Mouse (Mus musculus) myocyte (in vitro differentiated cells): Measurements from ENCODE around the gene Irf6.

ENCODE experiments used
- CEBPB ChIP-seq: IDR thresholded peaks from 2 replicates; pipeline ENCODE4 v1.6.1; 2011; ENCODE audit warnings: mild to moderate bottlenecking, moderate library complexity; ENCODE audit not compliant: poor library complexity, insufficient read depth, severe bottlenecking
- E2F4 ChIP-seq: IDR thresholded peaks from one replicate; pipeline ENCODE4 v1.6.1; 2011; ENCODE audit warnings: mild to moderate bottlenecking, control low read depth, moderate library complexity; ENCODE audit not compliant: insufficient read depth
- MAX ChIP-seq: IDR thresholded peaks from one replicate; pipeline ENCODE4 v1.6.1; 2011; ENCODE audit warnings: low read depth, mild to moderate bottlenecking, control low read depth
- MYOD1 ChIP-seq, 3 experiments: IDR thresholded peaks; one replicate each; pipeline ENCODE4 v1.6.1; 2011; ENCODE audit warnings: control low read depth in 2 of 3, low read depth in 2 of 3, mild to moderate bottlenecking in 2 of 3, moderate library complexity in 1 of 3; ENCODE audit not compliant: insufficient read length in 2 of 3, control insufficient read depth in 1 of 3
- MYOG ChIP-seq, 3 experiments: IDR thresholded peaks; one replicate each; pipeline ENCODE4 v1.6.1; 2011; ENCODE audit warnings: control low read depth in 2 of 3, low read depth in 2 of 3, mild to moderate bottlenecking in 2 of 3; ENCODE audit not compliant: insufficient read length in 2 of 3, control insufficient read depth in 1 of 3, insufficient read depth in 1 of 3
- POLR2A ChIP-seq: IDR thresholded peaks from one replicate; pipeline ENCODE4 v1.6.1; 2011; ENCODE audit warnings: low read depth, mild to moderate bottlenecking, control low read depth, moderate library complexity; ENCODE audit not compliant: insufficient read length
- POLR2AphosphoS2 ChIP-seq: IDR thresholded peaks from one replicate; pipeline ENCODE4 v1.6.1; 2011; ENCODE audit warnings: low read depth, control low read depth; ENCODE audit not compliant: insufficient read length
- REST ChIP-seq: IDR thresholded peaks from one replicate; pipeline ENCODE4 v1.6.1; 2011; ENCODE audit warnings: mild to moderate bottlenecking, control low read depth, moderate library complexity; ENCODE audit not compliant: insufficient read depth, insufficient read length
- SRF ChIP-seq: IDR thresholded peaks from one replicate; pipeline ENCODE4 v1.6.1; 2011; ENCODE audit warnings: low read depth; ENCODE audit not compliant: control insufficient read depth, insufficient read length
- TCF12 ChIP-seq: IDR thresholded peaks from one replicate; pipeline ENCODE4 v1.6.1; 2011; ENCODE audit warnings: mild to moderate bottlenecking, control low read depth; ENCODE audit not compliant: poor library complexity, insufficient read depth, severe bottlenecking
- TCF3 ChIP-seq: IDR thresholded peaks from one replicate; pipeline ENCODE4 v1.6.1; 2011; ENCODE audit warnings: low read depth, control low read depth; ENCODE audit not compliant: insufficient read length
- USF1 ChIP-seq: IDR thresholded peaks from one replicate; pipeline ENCODE4 v1.6.1; 2011; ENCODE audit warnings: low read depth, mild to moderate bottlenecking, control low read depth, moderate library complexity

GRCm38 (mm10) chr1:193123290-193123689, 29.6 kb upstream of the Irf6 start:
- TF ChIP-seq E2F4 (no peak), USF1 (no peak), POLR2A (no peak), POLR2AphosphoS2 (no peak), CEBPB (no peak), MYOD1 (IDR thresholded peaks at IDR 0.05; ENCODE audit: control insufficient read depth in 1 of 3, insufficient read length in 2 of 3, low read depth in 2 of 3) (no peak), MAX (no peak), TCF12 (no peak), SRF (no peak), REST (no peak), TCF3 (no peak), MYOG (IDR thresholded peaks at IDR 0.05; ENCODE audit: control insufficient read depth in 1 of 3, insufficient read depth in 1 of 3, insufficient read length in 2 of 3, low read depth in 2 of 3) (no peak)
